Mouse (Mus musculus): ENCODE results near the gene Mlec. TPM values are rescaled to one million over a fixed set of nuclear protein-coding genes. Genes with fewer than 3 reads are reported as not detected.

Gene Mlec
- polyA plus RNA-seq, 1 experiment: 120 TPM

DNA sequence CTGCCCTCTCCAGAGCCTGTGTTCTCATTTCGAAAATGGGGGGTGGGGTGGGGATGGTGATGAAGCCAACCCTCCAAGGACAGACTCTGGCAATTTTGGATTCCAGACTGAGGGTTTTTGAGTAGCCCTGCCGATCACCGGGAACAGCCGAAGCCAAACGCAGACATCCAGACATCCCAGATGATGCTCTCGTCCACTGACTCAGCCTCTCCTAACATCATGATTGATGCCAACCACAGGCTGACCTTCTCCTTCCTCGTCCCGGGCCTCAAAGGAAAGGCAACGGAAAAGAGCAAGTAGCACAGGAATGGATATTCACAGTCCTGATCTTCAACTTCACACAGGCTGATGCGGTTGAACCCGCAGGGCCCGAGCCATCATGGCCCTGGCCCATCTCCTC, 32.1 kb upstream of the Mlec start:
- Histone ChIP-seq H3ac (ENCODE audit: control insufficient read depth, insufficient read length, low read depth) (no peak overlapping the region), H3K27me3 (ENCODE audit: control insufficient read depth, insufficient read depth, insufficient read length) (peaks cover 43% of the 10 kb centered on the region), H3K79me3 (ENCODE audit: low read depth) (no peaks in the 10 kb centered on the region), H3K4me3 (ENCODE audit: insufficient read depth, poor library complexity, severe bottlenecking) (no peak overlapping the region), H3K79me2 (ENCODE audit: control insufficient read depth, insufficient read depth) (no peaks in the 10 kb centered on the region), H3K36me3 (ENCODE audit: control insufficient read depth, insufficient read depth) (no peaks in the 10 kb centered on the region)
- TF ChIP-seq FOSL1 (IDR thresholded peaks at IDR 0.05; ENCODE audit: insufficient read depth, low read length, poor library complexity, severe bottlenecking) (no peak), MYOG (IDR thresholded peaks at IDR 0.05; ENCODE audit: control insufficient read depth, extremely low read depth, insufficient read length) (no peak), CTCF (IDR thresholded peaks at IDR 0.05; ENCODE audit: control insufficient read depth, insufficient read depth, insufficient read length) (no peak), MAX (IDR thresholded peaks at IDR 0.05) (no peak), USF1 (IDR thresholded peaks at IDR 0.05; ENCODE audit: low read depth) (no peak), CEBPB (IDR thresholded peaks at IDR 0.05; ENCODE audit: low read depth) (no peak), MYOD1 (IDR thresholded peaks at IDR 0.05; ENCODE audit: control insufficient read depth, insufficient read length, low read depth) (no peak)

DNA sequence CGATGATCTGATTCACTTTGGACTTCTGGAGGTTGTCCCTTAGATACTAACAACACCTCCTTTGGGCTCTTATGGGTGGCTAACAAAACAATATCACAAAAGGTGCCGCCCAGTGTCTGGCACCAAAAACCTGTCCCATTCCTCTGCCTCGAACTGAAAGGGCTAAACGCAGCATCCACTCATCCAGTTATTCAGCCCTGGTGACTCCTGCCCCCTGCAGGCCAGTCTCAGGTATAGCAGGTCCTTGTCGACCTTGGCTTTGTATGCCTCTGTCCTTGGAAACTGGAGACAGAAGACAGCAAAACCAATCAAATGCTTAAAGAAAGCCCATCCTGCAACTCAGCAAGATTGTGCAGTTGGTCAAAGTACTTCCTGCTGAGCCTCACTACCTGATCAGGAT, 30.8 kb upstream of the Mlec start:
- Histone ChIP-seq H3K27me3 (ENCODE audit: control insufficient read depth, insufficient read depth, insufficient read length) (peaks cover 30% of the 10 kb centered on the region), H3K4me3 (ENCODE audit: insufficient read depth, poor library complexity, severe bottlenecking) (no peak overlapping the region), H3K79me3 (ENCODE audit: low read depth) (no peaks in the 10 kb centered on the region), H3K36me3 (ENCODE audit: control insufficient read depth, insufficient read depth) (no peaks in the 10 kb centered on the region), H3K79me2 (ENCODE audit: control insufficient read depth, insufficient read depth) (no peaks in the 10 kb centered on the region), H3ac (ENCODE audit: control insufficient read depth, insufficient read length, low read depth) (no peak overlapping the region)
- TF ChIP-seq FOSL1 (IDR thresholded peaks at IDR 0.05; ENCODE audit: insufficient read depth, low read length, poor library complexity, severe bottlenecking) (no peak), CTCF (IDR thresholded peaks at IDR 0.05; ENCODE audit: control insufficient read depth, insufficient read depth, insufficient read length) (peak; percentile 44)

DNA sequence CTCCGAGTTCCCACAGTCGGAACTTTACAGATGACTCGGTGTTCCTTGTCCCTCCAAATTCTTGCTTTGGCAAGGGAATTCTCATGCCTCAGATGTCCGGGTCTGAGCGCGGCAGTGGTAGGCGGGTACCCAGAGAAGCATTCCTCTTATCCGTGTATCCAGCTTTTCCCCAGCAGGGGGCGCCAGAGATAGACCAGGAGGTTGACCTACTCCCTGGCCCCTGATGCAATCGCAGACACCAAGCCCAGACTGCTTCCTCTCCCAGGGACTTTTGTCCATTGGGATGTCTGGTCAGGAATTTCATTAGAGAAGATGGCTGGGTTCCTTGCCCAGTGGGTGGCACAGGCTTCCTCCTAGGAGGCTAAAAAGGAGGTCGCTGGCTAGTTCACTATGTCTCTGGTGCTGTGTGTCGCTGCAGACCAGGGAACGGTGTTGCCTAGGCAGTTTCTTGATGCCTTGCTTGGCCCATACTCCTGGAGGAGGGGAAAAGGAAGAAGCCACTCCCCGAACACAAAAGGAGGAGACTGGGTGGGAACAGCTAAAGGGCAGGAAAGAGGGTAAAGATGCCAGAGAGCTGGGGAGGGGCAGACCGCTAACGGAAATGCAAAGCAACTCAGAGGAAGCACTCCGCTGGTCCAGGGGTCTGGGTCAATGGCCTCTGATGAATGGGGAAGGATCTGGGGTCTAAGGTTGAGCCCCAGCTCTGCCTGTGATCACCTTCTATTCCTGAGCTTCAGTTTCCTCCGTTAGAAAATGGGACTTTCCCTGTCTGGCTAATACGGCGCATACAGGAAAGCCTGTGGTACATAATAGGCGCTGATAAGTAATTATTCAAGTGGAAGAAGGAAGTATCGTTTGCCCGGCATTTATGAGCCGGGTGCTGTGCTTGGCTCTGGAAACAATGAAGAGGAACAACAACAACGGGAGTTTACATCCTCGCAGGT, 29.5 kb upstream of the Mlec start:
- Histone ChIP-seq H3K79me3 (ENCODE audit: low read depth) (no peaks in the 10 kb centered on the region), H3K36me3 (ENCODE audit: control insufficient read depth, insufficient read depth) (no peaks in the 10 kb centered on the region), H3ac (ENCODE audit: control insufficient read depth, insufficient read length, low read depth) (no peak overlapping the region), H3K4me3 (ENCODE audit: insufficient read depth, poor library complexity, severe bottlenecking) (no peak overlapping the region), H3K79me2 (ENCODE audit: control insufficient read depth, insufficient read depth) (no peaks in the 10 kb centered on the region), H3K27me3 (ENCODE audit: control insufficient read depth, insufficient read depth, insufficient read length) (peaks cover 16% of the 10 kb centered on the region)
- no peak for TF ChIP-seq MYOD1 (IDR thresholded peaks at IDR 0.05; ENCODE audit: control insufficient read depth, insufficient read length, low read depth)
- peak; percentile 77 for TF ChIP-seq CEBPB (IDR thresholded peaks at IDR 0.05; ENCODE audit: low read depth)
- TF ChIP-seq MYOG (IDR thresholded peaks at IDR 0.05; ENCODE audit: control insufficient read depth, extremely low read depth, insufficient read length): no peak
- peak; percentile 78 for TF ChIP-seq CTCF (IDR thresholded peaks at IDR 0.05; ENCODE audit: control insufficient read depth, insufficient read depth, insufficient read length)

DNA sequence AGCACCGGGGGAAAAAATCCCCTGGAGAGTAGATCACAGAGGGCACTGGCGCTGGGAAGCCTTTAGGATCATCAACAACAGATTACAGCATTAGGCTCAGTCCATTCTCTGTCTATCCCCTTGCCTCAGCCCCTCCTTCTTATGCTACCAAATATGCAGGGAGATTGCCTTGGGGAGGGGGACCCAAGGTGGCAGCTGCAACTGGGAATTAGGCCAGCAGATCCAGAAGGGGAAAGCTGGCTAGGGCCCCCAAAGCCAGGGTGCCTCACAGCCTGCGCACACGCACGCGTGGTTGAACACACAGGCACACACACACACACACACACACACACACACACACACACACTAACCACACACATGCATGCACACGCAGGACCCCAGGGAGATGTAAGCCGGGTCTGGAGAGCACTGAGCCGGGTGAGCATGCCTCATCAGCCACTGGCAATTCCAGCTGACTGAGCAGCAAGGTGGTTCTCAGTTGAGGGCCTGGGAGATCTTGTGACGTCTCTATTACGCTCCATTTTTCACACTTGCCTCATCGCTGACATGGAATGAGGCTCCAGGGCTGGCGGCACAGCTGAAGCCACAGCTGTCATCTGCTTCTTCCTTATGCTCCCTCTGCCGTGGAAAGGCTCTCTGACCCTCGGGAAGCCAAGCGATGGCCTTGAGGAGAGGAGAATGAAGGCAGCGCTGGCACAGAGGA, 28.5 kb upstream of the Mlec start:
- Histone ChIP-seq H3K79me2 (ENCODE audit: control insufficient read depth, insufficient read depth) (no peaks in the 10 kb centered on the region), H3K79me3 (ENCODE audit: low read depth) (no peaks in the 10 kb centered on the region), H3ac (ENCODE audit: control insufficient read depth, insufficient read length, low read depth) (no peak overlapping the region), H3K36me3 (ENCODE audit: control insufficient read depth, insufficient read depth) (no peaks in the 10 kb centered on the region), H3K4me3 (ENCODE audit: insufficient read depth, poor library complexity, severe bottlenecking) (no peak overlapping the region), H3K27me3 (ENCODE audit: control insufficient read depth, insufficient read depth, insufficient read length) (peaks cover 11% of the 10 kb centered on the region)
- TF ChIP-seq CTCF (IDR thresholded peaks at IDR 0.05; ENCODE audit: control insufficient read depth, insufficient read depth, insufficient read length): no peak
- TF ChIP-seq MYOG (IDR thresholded peaks at IDR 0.05; ENCODE audit: control insufficient read depth, extremely low read depth, insufficient read length): no peak
- no peak for TF ChIP-seq USF1 (IDR thresholded peaks at IDR 0.05; ENCODE audit: low read depth)
- no peak for TF ChIP-seq MAX (IDR thresholded peaks at IDR 0.05)
- TF ChIP-seq MYOD1 (IDR thresholded peaks at IDR 0.05; ENCODE audit: control insufficient read depth, insufficient read length, low read depth): no peak
- TF ChIP-seq CEBPB (IDR thresholded peaks at IDR 0.05; ENCODE audit: low read depth): no peak

DNA sequence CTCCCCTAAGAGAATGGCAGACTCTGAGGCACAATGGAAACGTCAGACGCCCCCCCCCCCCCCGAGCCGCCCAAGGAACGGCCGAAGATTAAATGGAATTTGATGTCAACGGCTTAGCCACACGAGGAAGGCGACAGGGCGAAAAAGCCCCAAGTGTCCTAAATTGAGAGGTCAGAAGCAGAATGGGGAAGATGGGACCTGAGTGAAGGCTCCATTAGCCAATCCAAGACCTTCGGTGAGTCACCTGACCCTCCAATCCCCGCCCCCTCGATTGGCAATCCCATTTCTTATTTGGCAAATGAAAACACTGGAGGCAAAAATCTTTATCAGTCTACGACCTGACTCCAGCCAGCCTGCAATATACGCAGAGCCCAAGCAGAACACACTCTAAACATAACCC, 26.7 kb upstream of the Mlec start:
- no peak overlapping the region for H3K4me3 ChIP-seq (ENCODE audit: insufficient read depth, poor library complexity, severe bottlenecking)
- no peaks in the 10 kb centered on the region for H3K79me2 ChIP-seq (ENCODE audit: control insufficient read depth, insufficient read depth)

DNA sequence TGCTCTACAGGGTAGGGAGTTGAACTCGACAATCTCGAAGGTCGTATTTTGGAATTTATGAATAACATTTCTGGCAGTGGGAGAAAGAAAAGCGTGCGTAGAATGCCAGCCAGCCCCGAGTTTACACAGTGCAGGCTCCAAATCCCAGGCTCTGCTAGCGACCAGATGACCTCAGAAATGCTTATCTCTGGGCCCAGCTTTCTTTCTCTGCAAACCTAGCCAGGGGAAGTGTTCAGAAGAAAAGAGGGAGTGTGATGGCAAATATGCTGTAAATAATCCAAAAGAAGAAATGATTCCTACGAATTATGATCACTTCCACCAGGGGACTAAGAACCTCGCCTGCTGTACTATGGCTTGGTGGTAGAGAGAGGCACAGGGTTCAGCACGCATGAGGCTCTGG, 25.5 kb upstream of the Mlec start:
- H3ac ChIP-seq (ENCODE audit: control insufficient read depth, insufficient read length, low read depth): no peak overlapping the region
- H3K36me3 ChIP-seq (ENCODE audit: control insufficient read depth, insufficient read depth): no peaks in the 10 kb centered on the region
- no peak overlapping the region for H3K4me3 ChIP-seq (ENCODE audit: insufficient read depth, poor library complexity, severe bottlenecking)
- H3K27me3 ChIP-seq (ENCODE audit: control insufficient read depth, insufficient read depth, insufficient read length): no peaks in the 10 kb centered on the region
- H3K79me3 ChIP-seq (ENCODE audit: low read depth): no peaks in the 10 kb centered on the region
- TF ChIP-seq CTCF (IDR thresholded peaks at IDR 0.05; ENCODE audit: control insufficient read depth, insufficient read depth, insufficient read length) (no peak), USF1 (IDR thresholded peaks at IDR 0.05; ENCODE audit: low read depth) (no peak), MYOD1 (IDR thresholded peaks at IDR 0.05; ENCODE audit: control insufficient read depth, insufficient read length, low read depth) (no peak), MAX (IDR thresholded peaks at IDR 0.05) (no peak), FOSL1 (IDR thresholded peaks at IDR 0.05; ENCODE audit: insufficient read depth, low read length, poor library complexity, severe bottlenecking) (no peak), MYOG (IDR thresholded peaks at IDR 0.05; ENCODE audit: control insufficient read depth, extremely low read depth, insufficient read length) (no peak), CEBPB (IDR thresholded peaks at IDR 0.05; ENCODE audit: low read depth) (no peak)
- H3K79me2 ChIP-seq (ENCODE audit: control insufficient read depth, insufficient read depth): no peaks in the 10 kb centered on the region

More for the DNA sequence above, 26.7 kb upstream of the Mlec start:
- Histone ChIP-seq H3ac (ENCODE audit: control insufficient read depth, insufficient read length, low read depth) (no peak overlapping the region), H3K79me3 (ENCODE audit: low read depth) (no peaks in the 10 kb centered on the region), H3K27me3 (ENCODE audit: control insufficient read depth, insufficient read depth, insufficient read length) (no peaks in the 10 kb centered on the region), H3K36me3 (ENCODE audit: control insufficient read depth, insufficient read depth) (no peaks in the 10 kb centered on the region)
- no peak for TF ChIP-seq MYOG (IDR thresholded peaks at IDR 0.05; ENCODE audit: control insufficient read depth, extremely low read depth, insufficient read length)
- peak; percentile 81 for TF ChIP-seq USF1 (IDR thresholded peaks at IDR 0.05; ENCODE audit: low read depth)
- no peak for TF ChIP-seq CTCF (IDR thresholded peaks at IDR 0.05; ENCODE audit: control insufficient read depth, insufficient read depth, insufficient read length)

All from C2C12 (cell line).